Mouse (Mus musculus) kidney, postnatal 36 days (tissue): ENCODE measurements around the gene Zfhx3.

Experiments
- DNase-seq, 2 experiments: peaks; one replicate each; pipeline ENCODE4 v3.0.0; 2021 to 2022; ENCODE audit warnings: mixed read lengths in 2 of 2

The Zfhx3 gene

DNA sequence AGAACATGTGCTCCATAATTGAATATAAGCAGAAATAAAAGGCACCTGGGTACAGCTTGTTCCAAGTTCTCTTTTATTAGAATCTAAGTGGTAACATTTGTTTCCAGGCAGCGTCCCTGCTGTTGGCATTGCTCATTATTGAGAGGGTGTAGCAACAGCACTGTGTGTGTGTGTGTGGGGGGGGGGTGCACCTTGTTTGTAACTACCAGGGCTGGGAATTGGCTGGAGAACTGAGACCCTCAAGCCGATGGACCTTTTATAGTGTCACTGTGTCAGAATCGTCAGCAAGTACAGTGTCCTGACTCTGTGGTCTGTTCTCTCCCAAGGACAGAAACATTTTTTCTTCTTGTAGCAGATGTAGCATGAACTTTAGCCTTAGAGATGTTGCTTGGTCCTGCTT lies 77.2 kb downstream of the Zfhx3 start:
- DNase-seq: no peak

DNA sequence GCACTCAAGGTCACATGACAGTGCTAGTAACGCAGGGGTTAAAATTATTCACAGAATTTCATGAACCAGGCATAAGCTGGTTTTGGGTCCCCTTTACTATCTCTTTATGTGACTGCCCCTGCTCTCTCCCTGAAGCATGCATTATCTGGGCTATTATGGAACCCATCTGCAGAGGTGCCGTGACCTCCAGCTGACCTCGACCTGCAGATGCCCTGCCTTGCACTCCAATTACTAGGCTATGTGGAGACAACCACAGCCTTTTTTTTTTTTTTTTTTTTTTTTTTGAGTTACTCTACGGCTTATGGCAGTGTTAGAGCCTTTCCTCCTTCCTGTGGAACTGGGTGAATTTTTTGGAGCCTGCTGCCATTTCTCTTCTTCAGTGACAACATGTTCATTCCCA lies 80.0 kb downstream of the Zfhx3 start:
- DNase-seq: no peak

DNA sequence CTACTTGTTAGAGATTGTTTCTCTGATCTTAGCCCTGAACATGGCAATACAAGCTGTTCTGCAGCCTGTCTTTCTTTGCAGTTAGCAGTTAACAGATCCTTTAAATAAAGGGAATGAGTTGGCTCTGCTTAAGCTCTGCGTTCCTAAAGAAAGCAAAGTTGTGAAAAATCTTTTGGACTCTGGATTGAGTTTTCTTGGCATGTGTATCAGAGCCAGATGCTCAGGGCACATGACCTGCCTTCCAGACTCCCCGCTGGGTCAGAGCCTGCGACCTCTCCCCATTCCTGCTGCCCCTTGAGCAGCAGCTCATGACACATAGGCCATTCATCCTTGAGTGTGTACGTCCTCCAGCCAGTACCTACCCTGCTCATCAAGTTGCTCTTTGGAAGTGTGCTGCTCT lies 81.9 kb downstream of the Zfhx3 start:
- DNase-seq: no peak

DNA sequence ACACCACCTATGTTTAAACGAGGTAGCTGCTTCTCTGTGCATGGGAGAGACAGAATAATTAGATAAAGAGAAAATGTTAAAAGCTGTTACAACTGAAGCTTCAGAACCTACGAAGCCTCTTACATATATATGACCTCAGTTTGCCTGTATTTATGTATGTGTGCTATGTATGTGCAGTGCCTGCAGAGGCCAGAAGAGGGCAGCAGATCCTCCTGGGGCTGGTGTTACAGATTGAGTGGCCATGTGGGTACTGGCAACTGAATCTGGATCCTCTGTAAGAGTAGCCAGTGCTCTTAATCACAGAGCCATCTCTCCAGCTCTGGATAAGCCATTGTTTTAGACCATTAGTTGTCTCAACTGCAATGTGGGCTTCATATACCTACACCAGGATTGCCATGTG lies 82.8 kb downstream of the Zfhx3 start:
- peak in 1 of 2 experiments; percentile 12 for DNase-seq

DNA sequence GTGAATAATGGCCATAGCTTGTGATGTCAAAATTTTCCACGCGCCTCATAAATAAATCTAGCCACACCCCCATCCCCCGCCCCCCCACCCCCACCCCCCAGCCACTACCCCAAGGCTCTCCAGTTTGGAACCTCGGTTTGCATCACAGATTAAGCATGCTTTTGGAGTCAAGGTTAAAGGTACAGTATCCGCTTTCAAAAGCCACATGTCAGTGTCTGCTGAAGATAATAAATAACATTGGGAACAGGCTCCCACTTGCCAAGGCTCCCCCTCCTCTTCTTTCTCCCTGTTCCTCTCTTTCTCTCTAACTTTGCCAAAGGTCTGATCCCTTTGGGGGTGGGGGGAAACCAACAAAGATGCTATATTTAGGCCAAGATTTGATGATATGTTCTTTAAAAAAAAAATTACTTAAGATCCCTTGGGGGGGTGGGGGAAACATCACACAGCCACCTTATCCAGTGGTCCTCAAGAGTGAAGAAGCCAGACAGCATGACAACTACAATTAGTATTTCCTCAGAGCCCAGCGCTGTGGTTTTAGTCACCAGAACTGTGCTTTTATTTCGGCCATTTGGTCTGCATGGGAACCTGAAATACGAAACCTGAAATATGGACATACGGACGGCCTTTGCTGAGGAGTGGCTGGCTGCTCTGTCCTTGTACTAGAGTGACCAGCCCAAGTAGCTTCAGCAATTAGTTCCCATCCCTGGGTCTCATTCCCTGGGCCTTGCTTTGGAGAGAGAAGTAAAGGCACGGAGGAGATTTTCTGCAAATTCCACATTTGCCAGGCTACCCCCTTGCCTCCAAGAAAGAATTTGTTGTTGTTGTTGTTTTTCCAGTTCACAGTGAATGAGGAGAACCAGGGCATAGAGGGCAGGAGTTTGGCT lies 84.4 kb downstream of the Zfhx3 start:
- DNase-seq: no peak

DNA sequence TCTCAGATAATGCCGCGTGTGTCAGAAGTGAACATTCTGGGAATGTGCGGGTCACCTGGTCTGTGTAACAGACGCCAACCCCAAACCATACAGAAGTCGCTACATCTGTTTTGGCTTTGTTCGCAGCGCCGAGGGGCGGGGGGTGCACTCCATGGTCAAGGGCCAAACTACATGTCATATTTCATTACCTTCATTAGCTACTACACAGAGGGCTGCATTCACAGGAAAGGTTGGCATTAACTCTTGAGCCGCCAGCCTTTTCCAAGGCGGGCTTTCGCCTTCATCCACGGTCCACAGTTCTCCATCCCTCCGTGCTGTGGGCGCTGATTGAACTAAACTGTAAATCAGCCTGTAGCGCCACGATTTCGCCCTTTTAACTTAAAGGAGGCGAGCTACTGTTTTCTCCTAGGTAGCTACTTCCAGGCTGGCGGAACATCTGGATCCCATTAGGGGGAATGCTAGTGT lies 85.1 kb downstream of the Zfhx3 start:
- no peak for DNase-seq

DNA sequence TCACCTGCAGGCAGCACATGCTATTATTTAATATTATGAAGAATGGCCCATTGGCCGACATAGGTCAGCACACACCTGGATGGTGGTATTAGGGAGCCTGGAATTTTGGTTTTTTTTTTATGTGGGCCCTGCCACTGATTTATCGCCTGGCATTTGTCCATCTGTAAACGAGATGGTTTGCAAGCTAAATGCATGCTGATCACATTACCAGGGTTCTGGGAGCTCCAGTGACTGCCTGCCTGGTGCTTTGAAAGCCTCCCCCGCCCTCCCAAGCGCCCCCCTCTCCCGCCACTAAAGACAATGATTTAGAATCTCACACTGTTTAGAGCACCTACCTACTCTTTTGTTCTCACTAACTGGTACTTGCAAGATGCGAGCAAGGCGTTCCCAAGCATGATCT lies 86.0 kb downstream of the Zfhx3 start:
- no peak for DNase-seq

DNA sequence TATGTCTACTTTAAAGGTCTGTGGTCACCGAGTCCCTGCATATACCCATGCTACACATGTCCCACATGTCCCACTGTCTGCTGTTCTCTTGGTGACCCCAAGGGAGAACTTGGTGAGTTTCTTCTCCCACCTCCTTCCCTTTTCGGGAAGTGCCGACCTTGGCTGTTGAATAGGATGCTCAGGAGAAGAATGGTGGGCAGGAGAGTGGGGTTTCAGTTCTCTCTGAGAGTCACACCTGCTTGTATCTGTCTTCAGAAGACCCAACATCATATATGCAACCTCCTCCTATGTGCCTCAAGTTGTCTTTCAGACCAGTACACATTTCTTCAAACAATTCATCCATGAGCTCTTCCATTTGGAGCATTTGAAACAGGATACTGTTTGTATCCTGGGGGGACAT lies 88.7 kb downstream of the Zfhx3 start:
- no peak for DNase-seq

DNA sequence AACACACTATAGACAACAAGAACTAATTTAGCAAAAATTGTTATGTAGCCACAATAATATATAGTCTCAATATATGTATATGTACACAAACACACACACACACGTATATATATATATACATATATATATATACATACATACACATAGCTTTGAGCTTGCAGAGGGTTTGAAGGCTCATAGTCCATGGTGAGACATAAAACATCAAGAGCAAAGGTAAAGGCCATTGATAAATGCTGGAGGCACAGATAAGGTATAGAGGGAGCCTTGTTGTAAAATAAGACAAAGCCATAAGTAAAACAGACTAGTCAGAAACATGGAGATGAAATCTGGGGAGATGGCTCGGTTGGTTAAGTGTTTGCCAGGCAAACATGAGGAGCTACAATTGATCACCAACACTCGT lies 91.6 kb downstream of the Zfhx3 start:
- no peak for DNase-seq

DNA sequence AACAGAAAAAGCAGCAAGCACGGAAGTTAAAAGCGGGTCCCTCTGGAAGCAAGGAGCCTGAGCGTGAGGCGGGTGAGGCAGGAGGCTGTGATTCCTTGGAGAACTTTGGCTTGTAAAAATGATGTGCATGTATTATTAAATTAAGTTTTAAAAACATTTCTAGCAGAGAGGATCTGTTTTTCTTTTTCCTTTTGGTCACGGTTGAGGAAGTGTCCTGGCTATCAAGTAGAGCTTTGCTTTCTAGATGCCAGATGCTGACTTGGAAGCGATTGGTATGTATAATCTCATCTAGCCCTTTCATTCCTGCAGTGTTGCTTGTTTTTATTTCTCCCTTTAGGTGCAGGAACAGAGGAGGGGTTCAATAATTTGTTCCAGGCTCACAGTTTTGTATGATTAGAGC lies 92.3 kb downstream of the Zfhx3 start:
- DNase-seq: no peak

DNA sequence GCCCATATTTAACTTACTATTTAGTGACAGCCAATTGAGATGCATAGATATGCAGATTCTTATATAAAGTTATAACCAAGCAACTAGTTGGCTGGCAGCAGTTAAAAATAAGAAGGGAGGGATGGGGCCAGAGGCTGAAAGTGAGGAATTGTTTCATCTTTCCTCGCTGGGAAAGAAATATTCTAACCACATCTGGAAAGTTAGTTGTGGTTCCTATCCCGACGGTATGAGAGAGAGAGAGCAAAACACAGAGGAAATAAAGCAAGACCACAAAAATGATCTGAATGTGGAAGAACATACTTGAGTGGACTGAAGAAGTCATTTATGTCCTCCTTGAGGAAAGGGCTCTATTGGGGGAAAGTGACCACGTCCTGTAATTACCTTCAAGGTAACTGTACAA lies 101.2 kb downstream of the Zfhx3 start:
- DNase-seq: no peak

DNA sequence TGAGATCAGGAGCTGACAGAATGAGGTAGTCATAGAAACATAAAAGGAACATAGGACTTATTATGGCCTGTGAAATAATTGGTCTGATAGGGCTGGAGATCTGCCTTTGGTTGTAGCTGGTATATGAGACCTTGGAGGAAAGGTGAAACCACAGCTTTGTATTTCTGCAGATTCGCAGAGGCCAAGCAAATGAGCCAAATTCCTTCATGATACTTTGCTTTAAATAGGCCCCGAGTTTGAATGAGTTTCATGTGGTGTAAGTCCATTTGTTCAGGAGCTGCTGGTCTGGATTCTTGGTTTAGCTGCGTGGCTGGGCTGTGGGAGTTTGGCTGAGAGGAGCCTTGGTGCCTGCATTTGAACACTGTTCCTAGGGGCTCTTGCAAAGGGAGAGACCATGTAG lies 101.7 kb downstream of the Zfhx3 start:
- no peak for DNase-seq

DNA sequence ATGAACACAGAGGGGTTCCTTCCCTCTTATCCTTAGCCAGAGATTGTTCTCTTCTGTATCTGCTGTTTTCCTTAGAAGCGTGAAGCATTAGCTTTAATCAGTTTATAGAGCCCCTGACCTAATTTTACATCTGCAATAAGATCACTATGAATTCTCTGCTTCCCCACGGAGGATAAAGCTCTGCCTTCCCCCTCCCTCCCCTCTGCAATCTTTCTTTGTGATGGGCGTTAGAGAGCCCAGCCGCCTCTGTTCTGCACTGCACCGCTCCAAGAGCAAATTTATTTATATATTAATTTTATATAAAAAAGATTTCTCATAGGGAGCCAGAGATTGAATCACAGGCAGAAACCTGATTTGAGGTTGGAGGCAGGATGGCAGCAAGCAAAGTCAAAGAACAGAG lies 113.8 kb downstream of the Zfhx3 start:
- DNase-seq: no peak

DNA sequence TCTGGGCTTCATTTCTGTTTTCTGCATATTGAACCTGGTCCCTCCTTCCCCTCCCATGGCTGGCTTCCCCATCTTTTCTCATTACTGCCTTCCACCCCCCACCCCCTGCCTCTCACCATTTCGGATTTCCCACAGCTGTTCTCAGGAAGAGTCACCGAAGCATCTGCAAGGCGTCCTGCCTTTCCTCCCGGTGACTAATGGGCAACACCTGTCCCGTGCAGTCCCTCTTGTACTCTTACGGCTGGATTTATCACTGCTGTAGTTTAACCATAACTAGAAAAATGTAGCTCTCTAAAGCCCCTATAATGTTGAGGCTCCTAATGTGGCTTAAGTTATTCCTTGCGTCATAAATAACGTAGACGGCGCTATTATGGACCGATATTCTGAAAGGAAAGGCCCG lies 119.5 kb downstream of the Zfhx3 start:
- DNase-seq: no peak

DNA sequence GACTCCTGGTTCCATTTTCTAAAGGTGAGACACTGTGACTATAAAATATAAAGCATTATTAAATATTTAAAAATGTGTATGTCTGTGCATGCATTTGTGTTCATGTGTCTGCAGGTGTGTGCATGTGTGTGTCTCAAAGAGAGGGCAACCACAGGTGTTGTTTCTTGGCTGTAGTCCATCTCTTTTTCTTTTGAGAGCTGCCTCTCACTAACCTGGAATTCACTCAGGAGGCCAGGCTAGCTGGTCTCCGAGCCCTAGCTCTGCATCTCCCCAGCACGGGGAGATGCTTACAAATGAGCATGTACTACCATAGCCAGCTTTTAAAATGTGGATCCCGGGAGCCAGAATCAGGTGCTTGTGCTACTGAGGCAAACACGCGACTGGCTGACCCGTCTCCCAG lies 124.7 kb downstream of the Zfhx3 start:
- no peak for DNase-seq

DNA sequence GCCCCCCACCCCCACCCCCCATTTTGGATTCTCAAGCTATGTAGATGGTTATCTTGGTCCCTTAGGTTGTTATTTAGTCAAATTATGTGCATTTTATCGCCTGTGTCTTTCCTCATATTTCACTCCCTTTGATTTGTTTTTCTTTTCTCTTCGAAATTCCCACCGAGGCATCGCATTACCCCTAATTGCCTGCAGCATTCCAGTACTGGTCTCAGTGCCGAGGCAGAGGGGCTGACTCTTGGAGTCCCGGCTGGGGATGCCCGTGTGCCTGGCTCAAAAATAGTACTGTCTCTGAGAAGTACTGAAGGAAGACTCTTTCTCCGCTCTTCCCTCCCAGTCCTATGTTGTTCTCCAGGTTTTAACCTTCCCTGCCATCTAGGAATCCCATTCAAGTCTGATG lies 125.8 kb downstream of the Zfhx3 start:
- no peak for DNase-seq

DNA sequence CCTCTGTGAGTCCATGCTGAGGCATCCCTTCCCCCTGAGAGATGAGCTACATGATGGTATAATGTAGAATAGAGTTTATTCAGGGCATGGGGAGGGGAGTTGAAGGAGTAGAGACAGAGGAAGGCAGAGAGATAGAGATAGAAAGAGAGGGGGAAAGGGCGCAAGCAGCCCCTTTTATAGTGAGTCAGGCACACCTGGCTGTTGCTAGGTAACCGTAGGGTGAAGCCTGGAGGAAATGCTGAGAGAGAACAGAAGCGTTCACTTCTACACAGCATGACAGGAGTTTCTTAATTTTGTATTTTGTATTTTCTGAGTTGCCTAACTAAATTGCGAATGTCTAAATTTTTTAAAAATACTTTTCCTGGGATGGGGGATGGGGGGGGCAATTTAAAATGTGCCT lies 128.0 kb downstream of the Zfhx3 start:
- no peak for DNase-seq

DNA sequence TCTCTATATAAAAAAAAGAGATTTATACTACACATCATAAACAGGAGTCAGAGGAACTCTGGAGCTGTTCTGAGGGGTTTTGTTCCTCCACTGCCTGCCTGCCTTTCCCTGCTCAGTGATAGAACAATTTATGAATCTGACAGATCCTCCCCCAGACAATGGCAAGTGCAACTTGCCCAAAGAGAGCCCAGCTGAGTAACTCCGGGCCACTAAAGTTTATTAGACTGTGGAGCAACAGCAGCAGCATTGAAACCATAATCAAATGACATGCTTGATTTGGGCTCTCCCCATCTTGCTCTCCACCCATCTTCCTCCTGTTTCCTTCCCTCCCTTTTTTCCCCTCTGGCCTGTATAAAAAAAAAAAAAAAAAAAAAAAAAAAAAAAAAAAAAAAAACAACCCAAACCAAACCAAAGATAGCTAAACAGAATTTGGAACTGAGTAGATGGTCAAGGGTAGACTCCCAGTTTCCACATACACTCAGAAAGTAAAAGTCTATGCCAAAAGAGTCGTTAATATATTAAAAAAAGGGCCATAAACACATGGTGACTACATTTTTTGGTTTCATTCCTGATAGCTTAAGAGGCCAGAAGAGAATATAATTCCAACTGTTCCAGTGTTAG lies 129.8 kb downstream of the Zfhx3 start:
- no peak for DNase-seq

DNA sequence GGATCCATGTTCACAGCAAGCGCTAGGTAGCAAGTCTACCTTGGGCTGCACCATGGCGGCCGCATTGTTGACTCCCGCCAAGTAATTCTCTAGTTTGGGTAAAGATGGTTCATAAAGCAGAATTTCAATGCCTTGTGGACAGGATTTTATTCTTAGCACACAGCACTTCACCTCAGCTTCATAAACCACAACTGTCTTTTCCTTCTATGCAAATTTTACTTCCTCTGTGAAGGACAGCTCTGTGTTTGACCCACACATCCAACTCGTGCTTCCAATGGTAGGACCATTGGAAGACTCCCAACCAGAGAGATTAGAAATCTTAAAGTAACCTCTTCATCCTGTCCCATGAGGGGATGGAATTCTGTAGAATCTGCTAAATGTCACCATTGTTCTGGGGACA lies 130.4 kb downstream of the Zfhx3 start:
- DNase-seq: no peak

DNA sequence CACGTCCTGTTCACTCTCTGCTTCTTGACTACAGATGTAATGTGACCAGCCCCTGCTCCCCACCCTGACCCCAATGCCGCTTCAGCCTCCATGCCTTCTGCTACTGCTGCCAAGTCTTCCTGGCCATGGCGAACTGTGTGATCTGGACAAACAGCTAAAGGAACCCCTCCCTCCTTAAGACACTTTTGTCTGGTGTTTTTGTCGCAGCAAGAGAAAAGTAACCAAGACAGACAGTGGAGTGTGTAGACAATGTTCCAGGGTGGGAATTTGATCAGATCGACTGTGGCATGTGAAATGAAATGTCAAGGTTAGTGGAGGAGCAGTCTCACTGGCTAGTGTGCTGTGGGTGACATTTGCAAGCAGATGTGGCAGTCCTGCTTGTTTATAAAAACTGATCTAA lies 132.7 kb downstream of the Zfhx3 start:
- DNase-seq: no peak

DNA sequence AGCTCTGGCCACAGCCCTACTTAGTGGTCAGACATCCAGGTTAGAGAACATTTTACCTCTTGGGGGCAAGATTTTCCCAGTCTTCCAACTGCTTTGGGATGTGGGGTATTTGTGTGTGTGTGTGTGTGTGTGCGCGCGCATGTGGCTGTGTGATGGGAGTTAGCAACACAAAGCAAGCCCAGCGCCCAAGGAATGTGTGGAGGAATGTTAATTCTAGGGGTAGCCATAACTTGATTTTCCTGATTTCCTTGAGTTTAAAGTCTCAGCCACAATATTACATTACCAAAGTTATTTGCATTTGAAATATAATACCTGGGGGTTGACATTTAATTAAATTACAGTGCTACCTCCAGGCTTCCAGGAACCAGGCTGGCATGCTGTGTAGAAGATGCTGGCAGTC lies 136.3 kb downstream of the Zfhx3 start:
- no peak for DNase-seq

DNA sequence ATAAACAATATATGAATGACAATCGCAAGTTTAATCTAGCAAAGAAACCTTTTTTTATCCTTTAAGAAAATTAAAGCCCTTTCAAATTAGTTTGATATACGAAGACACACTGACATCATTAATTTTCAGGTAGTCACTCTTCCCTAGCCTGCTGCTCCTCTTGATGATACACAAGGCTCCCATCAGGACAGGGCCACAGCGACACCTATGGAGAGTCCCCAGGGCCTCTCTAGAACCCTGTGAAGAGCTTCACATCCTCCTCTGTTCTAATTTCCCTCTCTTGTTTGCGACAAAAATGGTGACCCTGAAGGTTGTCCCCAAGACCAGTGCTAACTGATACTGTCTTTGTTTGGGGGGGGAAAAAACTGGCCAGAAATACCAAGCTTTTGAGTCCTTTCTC lies 144.5 kb downstream of the Zfhx3 start:
- DNase-seq: no peak

DNA sequence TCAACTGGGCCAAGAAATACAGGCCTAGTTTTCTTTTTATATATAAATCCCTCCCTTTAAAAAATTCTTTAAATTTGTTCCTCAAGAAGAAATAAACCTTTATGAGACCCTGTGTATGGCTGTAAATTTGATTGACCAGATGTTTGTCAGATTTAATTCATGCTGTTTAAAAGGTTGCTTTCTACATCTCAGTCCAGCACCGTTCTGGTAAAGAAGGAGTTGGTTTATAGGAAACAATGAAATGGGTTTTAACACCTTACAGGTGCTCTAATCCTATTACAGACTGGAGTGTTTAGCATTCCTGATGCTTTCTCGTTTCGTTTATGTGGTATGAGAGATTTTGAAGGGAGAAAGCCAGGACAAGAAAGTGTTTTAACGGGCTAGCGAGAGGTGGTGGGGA lies 147.2 kb downstream of the Zfhx3 start:
- no peak for DNase-seq

DNA sequence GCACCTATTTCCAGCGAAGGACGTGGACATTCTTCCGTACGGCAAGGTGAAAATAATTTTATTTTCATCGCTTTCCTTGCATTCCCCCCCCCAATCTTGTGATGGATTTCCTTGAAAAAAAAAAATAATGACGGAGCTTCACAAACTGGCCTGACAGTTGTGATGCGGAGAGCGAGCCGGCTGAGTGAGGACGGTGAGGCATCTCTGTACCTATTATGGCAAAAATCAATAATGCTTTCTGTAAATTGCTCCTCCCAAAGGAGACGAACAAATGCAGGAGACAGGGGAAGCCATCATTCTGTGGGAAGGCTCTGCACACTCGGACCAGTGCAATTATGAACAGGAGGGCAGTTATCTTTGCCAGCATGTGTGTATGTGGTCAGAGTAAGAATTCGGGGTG lies 156.2 kb downstream of the Zfhx3 start:
- no peak for DNase-seq

DNA sequence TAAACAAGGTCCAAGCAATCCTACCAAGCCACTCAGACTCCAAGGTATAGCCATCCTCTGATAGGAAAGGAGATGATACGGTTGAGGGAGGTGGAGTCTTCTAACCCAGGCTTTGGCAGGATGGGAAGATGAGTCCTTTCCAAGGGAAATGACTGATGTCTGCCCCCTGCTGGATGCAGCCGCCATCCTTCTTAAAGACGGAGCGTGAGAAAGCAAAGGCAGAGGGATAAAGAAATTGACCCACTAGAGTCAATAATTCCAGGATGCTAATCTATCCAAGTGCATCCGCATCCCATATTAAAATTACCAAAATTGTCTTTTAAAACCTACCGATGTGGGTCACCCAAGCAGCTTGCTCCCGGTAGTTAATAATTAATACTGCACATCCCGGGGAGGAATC lies 158.7 kb downstream of the Zfhx3 start:
- DNase-seq: peak in 1 of 2 experiments; percentile 43
